Mouse (Mus musculus): ENCODE results near the gene Nfxl1.
"Not testable (repeated sequence)": the region's sequence is repeated elsewhere in the genome, so short reads cannot be mapped to it uniquely, and the experiment has no call there.

The Nfxl1 gene

DNA sequence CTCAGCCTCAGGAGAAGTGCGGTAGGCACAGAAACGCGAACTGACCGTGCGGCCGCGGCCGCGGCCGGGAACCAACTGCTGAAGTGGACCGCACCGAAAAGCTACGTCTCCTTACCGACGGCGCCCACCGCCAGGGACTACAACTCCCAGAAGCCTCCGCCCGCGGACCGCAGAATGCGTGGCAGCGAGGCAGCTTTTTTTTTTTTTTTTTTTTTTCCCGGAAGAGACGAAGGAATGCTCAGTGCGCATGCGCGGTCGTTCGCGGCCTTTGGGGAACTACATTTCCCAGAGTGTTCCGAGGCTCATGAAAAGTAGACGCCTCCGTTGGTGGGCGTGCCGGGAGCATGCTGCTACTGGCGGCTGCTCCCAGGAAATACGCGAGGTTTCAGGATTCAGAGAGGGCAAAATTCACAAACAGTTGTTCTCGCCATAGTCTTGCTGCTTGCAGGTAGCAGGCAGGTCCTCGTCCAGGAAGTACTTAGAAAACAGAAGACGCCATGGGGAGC, at the start of gene Nfxl1:
TSS of gene Nfxl1 (minus strand) at position 141 of the 506 bp plus-strand sequence.
- CTCF ChIA-PET = interaction anchor here (0.7 kb wide), 1 partner anchor 169 kb away, joined by 3 read pairs; no protein-coding TSS in a partner anchor

- CTCF ChIA-PET = no interaction called here
These were observed 43.7 kb upstream of the Nfxl1 start for GRCm38 (mm10) chr5:72603138-72603537.

DNA sequence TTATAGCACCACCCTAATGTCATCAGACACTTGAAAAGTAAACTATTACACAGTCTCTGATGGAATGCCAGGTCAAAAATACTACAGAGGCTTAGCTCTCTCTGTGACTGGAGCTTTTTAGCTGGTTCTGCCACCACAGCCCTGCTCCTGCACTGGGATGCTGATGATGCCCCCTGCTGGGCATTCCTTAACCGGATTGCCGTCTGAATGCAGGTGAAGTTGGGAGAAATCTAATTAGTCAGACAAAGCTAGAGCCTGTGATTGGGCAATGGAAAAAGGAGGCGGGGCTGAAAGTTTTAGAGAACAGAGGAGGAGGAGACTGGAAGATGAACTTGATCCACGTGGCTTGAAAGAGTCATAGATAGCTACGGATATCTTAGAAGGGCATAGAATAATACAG, 41.5 kb upstream of the Nfxl1 start:
- CTCF ChIA-PET = no interaction called here

DNA sequence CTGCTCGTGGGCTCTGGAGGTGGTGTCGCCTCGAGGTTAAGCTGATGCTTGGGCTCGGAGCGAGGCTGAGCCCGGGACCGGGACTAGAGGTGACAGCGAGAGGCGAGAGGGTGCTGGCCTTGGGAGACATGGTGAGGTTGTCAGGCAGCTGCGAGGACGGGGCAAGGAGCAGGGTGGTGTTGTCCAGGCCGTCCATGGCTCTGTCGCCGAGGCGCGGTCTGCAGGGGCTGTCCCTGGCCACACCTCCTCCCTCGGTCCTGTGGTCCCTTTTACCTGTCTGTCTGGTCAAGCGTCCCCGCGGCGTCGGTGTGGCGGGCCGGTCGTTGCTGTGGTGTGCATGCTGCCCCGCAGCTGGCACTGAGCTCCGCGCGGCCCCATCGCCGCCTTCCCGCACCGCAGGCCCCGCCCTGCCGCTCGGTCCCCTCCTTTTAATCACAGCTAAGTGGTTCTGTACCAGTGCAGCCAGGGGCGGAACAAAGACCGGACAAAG, 27.8 kb upstream of the Nfxl1 start, which contains the start of gene Gm5868:
TSS of gene Gm5868 (minus strand) at position 360 of the 490 bp plus-strand sequence.
- CTCF ChIA-PET = no interaction called here

- CTCF ChIA-PET = not testable (repeated sequence)
These were observed 27.2 kb upstream of the Nfxl1 start for GRCm38 (mm10) chr5:72586667-72587191.

DNA sequence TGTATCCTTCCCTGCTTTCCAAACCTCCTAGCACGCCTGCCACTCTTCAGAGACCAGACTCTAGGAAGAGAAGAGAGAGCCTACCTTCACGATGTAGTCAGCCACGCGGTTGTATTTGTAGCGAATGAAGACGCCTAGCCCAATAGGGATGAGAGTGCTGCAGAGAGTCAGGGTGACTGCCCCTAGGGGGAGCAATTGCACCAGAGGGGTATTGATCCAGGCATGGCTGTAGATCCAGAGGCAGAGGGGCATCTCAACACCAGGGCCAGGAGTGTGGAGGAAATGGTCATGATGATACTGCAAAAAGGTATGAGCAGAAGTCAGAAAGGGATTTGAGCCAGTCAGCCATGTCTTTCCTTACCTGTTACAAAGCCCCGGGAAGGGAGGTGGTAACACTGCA, 26.6 kb upstream of the Nfxl1 start:
- CTCF ChIA-PET = not testable (repeated sequence)

- CTCF ChIA-PET = not testable (repeated sequence)
These were observed 21.5 kb upstream of the Nfxl1 start, which contains the start of gene Zar1 for GRCm38 (mm10) chr5:72580970-72581332. Gene Zar1 (minus strand): TSS chr5:72581254.

DNA sequence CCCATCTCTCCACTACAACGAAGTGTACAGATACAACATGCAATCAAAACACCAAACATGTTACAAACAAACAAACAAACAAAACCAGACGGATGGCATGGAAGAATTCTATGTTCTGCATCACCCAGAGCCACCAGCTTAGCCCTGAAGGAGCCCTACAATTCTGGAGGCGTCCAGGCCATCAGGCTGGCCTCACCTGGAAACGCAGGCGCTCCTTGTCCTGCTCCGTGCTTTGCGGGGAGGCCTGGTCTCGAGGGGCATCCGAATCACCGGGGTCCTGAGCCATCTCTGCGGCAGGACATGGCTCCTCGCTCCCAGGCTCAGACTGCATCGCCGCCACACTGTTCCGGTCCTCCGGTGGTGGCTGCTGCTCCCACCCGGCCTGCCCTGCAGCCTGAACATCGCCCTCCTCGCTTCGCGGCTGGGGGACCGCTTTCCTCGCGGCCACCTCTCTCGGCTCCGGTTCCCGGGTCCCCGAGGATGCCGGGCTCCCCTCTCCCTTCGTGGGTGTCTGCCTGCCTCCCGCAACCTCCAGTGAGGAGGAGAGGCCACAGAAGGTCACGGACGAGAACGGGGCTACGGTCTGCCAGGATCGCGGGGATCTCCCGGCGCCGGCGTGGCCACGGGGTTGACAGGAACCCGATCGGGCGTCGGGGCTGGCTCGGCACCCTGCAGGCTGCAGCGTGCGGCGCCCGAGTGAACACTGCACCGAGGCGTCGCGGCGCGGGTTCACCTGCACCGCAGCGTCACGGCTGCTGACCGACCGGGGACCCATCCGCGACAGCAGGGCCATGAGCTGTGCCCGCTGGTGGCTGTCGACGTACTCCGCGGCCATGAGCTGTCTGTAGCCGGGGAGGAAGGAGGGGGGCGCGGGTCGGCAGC, 20.8 kb upstream of the Nfxl1 start:
- CTCF ChIA-PET = not testable (repeated sequence)

GRCm38 (mm10) chr5:72579599-72579998, 20.1 kb upstream of the Nfxl1 start:
- CTCF ChIA-PET = interaction anchor here (0.7 kb wide), 1 partner anchor 238 kb away, joined by 8 read pairs; no protein-coding TSS in a partner anchor

DNA sequence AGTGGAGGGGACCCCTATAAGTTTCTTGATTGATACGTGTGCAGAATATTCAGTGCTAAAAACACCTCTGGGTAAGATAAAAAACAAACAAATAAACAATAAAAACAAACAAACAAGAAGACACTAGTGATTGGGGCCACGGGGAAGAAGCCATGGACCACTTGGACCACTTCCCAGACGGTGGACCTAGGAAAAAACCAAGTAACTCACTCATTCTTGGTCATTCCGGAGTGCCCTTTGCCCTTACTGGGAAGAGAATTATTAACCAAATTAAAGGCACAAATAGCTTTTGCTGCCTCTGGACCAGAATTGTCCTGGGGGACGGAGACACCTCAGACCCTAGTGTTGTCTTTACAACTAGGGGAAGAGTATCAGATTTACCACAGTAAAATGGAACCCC, 6.1 kb upstream of the Nfxl1 start:
- CTCF ChIA-PET = no interaction called here

- CTCF ChIA-PET = not testable (repeated sequence)
These were observed 3.7 kb upstream of the Nfxl1 start for GRCm38 (mm10) chr5:72563183-72563582.

DNA sequence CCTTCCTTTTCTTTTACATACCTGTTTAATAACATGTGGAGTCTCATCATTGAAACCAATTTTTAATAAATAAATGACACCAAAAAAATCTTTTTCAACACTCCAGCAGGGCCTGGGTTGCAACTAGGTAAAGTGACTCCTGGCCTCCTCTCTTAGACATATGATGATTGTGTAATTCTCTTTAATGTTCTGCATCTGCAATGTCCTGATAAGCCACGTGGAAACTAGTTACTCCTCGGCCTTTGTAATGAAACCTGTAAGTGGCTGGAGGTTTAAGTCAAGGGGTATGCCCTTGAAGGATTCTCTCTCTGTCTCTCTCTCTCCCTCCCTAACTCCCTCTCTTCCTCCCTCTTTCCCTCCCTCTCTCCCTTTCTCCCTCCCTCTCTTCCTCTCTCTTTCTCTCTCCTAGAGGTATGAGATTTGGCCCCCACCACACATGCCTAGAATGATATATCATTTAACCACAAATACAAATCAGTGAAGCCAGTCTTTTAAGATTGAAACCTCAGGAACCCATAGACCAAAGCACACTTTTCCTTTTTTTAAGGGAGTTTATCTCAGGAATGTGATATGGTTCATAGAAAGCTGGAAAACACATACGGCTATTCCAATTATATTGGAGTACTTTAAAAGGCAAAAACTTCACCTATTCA, 1.6 kb upstream of the Nfxl1 start:
- CTCF ChIA-PET = interaction anchor here (0.6 kb wide), 1 partner anchor 181 kb away, joined by 5 read pairs; no protein-coding TSS in a partner anchor

- CTCF ChIA-PET = no interaction called here
These were observed 563 bp downstream of the Nfxl1 start for GRCm38 (mm10) chr5:72558716-72559526.

GRCm38 (mm10) chr5:72556245-72556644, 3.2 kb downstream of the Nfxl1 start:
- CTCF ChIA-PET = interaction anchor here (0.7 kb wide), 1 partner anchor 251 kb away, joined by 6 read pairs; no protein-coding TSS in a partner anchor

GRCm38 (mm10) chr5:72551209-72551608, 8.3 kb downstream of the Nfxl1 start:
- CTCF ChIA-PET = no interaction called here

DNA sequence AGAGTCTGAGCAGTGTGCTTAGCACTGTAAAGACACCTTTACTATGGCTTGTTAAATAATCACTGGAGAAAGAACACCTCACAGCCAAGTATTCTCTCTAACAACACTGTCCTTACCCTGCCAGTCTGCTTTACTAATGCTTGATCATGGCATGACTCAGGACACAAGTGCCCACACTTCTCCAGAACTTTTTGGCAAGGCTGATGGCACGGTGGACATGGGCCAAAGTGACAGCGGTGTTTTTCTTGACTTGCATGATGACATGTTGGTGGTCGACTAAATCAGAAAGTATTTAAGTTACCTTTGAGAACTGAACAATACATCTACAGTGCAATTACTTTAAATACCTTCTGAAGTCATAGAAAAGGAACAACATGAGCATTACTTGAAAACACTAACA, 30.6 kb downstream of the Nfxl1 start:
- CTCF ChIA-PET = interaction anchor here (0.7 kb wide), 1 partner anchor 60 kb away, joined by 3 read pairs; no protein-coding TSS in a partner anchor

GRCm38 (mm10) chr5:72513808-72514207, 45.7 kb downstream of the Nfxl1 start:
- CTCF ChIA-PET = no interaction called here

DNA sequence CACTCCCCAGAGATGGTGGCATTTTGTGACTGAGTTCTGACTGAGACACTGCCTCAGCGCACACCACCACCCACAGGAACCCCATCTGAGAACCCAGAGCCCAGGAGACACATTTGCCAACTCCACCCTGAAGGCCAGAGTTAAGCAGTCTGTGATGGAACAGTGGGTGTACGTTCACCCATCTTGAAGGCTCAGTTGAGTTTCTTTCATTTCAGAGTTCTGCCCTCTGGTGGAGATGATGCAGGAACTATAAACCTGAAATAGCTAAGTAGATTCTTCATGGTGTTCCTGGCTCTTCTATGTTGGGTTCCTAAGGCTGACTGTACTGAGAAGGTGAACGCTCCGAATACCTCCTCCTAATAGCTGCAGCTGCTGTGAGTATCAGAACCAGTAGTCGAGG, 53.7 kb downstream of the Nfxl1 start:
- CTCF ChIA-PET = no interaction called here

DNA sequence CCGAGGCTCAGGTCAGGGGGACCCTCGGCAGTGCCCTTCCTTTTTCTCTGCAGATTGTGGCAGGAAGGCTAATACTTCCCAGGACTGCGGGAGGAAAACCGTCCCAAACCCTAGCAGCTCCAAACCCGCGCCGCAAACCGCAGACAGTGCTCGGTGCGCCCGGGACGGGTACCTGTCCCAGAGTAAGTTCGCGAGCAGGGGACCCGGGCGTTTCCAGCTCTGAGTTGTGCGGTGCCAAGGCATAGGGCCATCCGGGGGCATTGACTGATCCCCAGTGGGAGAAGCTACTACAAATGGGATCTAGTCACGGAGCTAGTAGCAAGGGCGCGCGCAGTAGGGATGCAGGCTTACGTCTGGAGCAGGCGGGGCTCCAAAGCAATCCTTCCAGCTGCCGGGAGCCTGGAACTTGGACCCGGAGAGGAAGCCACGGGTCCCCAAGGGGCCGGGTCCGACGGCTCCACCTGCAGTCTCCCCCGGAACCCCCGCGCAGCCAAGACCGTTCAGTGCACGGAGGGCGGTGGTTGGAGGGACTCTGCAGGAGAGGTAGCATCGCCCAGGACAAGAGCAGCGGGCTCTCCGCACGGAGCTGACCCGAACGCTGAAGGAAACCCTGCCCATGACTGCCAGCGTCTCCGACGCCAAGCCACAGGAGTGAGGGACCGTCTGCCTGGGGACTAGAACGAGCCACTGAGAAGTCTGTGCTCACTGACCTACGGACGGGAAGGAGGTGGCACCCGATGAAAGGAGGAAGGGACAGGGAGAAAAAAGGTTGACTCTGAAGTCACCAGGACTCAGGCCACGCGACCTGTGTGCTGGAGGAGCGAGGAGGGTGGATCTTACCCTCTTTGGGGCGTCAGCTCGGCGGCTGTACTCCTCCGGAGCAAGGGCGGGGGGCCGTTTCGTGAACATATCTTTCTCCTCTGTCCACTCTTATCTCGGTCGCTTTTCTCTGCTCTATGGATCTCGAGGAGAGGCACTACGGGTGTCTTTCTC, 55.7 kb downstream of the Nfxl1 start, which contains the start of gene Corin:
TSS of gene Corin (minus strand) at position 943 of the 993 bp plus-strand sequence.
- CTCF ChIA-PET = no interaction called here

- CTCF ChIA-PET = no interaction called here
These were observed 56.7 kb downstream of the Nfxl1 start for GRCm38 (mm10) chr5:72502778-72503177.
